Mouse (Mus musculus) heart, postnatal 36 days (tissue): ENCODE results near the gene 1500009C09Rik. TPM values are rescaled to one million over a fixed set of nuclear protein-coding genes. Genes with fewer than 3 reads are reported as not detected.

Experiments
- DNase-seq, 2 experiments: peaks; one replicate each; pipeline ENCODE4 v3.0.0; 2021 to 2022
- intact Hi-C: fragments of 180-260 bp; cut with DNase I; formaldehyde crosslinking; loops from one replicate; pipeline ENCODE4 v1.15.1; 2025
- total RNA-seq, 2 experiments: library from RNA; stranded (reverse); gene quantifications; 2 replicates each; pipeline ENCODE4 v1.2.3; 2021

1500009C09Rik gene
- total RNA-seq, 2 experiments from 2014 or later = not detected

- DNase-seq = no peak
- intact Hi-C loops = no loop called here
Observed at GRCm38 (mm10) chr15:82218778-82219666, 33.2 kb upstream of the 1500009C09Rik start.

GRCm38 (mm10) chr15:82220003-82220675, 32.1 kb upstream of the 1500009C09Rik start:
- DNase-seq = no peak
- intact Hi-C loops = no loop called here

- DNase-seq = no peak
- intact Hi-C loops = no loop called here
Observed at GRCm38 (mm10) chr15:82221104-82221860, 30.9 kb upstream of the 1500009C09Rik start.

- no peak for DNase-seq
- intact Hi-C loops = no loop called here
Observed at GRCm38 (mm10) chr15:82223251-82223650, 28.9 kb upstream of the 1500009C09Rik start.

GRCm38 (mm10) chr15:82223657-82224601, 28.3 kb upstream of the 1500009C09Rik start, which contains the start of gene Tnfrsf13c:
Tnfrsf13c (minus strand) TSS chr15:82224369.
- intact Hi-C loops = no loop called here
- DNase-seq = peak; percentile 32 to 49

- DNase-seq = no peak
- intact Hi-C loops = no loop called here
Observed at GRCm38 (mm10) chr15:82224602-82225215, 27.5 kb upstream of the 1500009C09Rik start.

- DNase-seq = no peak
- intact Hi-C loops = no loop called here
Observed at GRCm38 (mm10) chr15:82225769-82226168, 26.4 kb upstream of the 1500009C09Rik start.

GRCm38 (mm10) chr15:82229542-82230045, 22.6 kb upstream of the 1500009C09Rik start:
- intact Hi-C loops = loop anchor here (5.0 to 10.0 kb wide), 2 partner anchors 47 to 275 kb away; no protein-coding TSS in a partner anchor
- DNase-seq = no peak

- no peak for DNase-seq
- intact Hi-C loops = loop anchor here (5.0 to 10.0 kb wide), 2 partner anchors 48 to 275 kb away; no protein-coding TSS in a partner anchor
Observed at GRCm38 (mm10) chr15:82230098-82230611, 22.0 kb upstream of the 1500009C09Rik start.

- DNase-seq = no peak
Observed at GRCm38 (mm10) chr15:82231100-82231499, 21.1 kb upstream of the 1500009C09Rik start.

GRCm38 (mm10) chr15:82231591-82232378, 20.4 kb upstream of the 1500009C09Rik start:
- DNase-seq = no peak
- intact Hi-C loops = loop anchor here (5.0 to 10.0 kb wide), 2 partner anchors 49 to 277 kb away; no protein-coding TSS in a partner anchor

More at GRCm38 (mm10) chr15:82231100-82231499, 21.1 kb upstream of the 1500009C09Rik start:
- intact Hi-C loops = loop anchor here (5.0 to 10.0 kb wide), 2 partner anchors 49 to 276 kb away; no protein-coding TSS in a partner anchor

- intact Hi-C loops = loop anchor here (5.0 to 10.0 kb wide), 2 partner anchors 50 to 278 kb away; no protein-coding TSS in a partner anchor
- no peak for DNase-seq
Observed at GRCm38 (mm10) chr15:82232651-82233050, 19.5 kb upstream of the 1500009C09Rik start.

- DNase-seq = no peak
- intact Hi-C loops = loop anchor here (1.0 to 10.0 kb wide), 3 partner anchors 97 to 281 kb away; no protein-coding TSS in a partner anchor
Observed at GRCm38 (mm10) chr15:82235661-82236060, 16.5 kb upstream of the 1500009C09Rik start.

GRCm38 (mm10) chr15:82236565-82236964, 15.6 kb upstream of the 1500009C09Rik start:
- intact Hi-C loops = loop anchor here (1.0 to 10.0 kb wide), 3 partner anchors 98 to 282 kb away; no protein-coding TSS in a partner anchor
- DNase-seq = peak; percentile 82 to 86

- intact Hi-C loops = no loop called here
- DNase-seq = no peak
Observed at GRCm38 (mm10) chr15:82243311-82243710, 8.9 kb upstream of the 1500009C09Rik start.

GRCm38 (mm10) chr15:82243742-82244114, 8.5 kb upstream of the 1500009C09Rik start:
- no peak for DNase-seq
- intact Hi-C loops = no loop called here

GRCm38 (mm10) chr15:82244115-82244804, 7.9 kb upstream of the 1500009C09Rik start, which contains the start of gene Cenpm:
Cenpm (minus strand) TSS chr15:82244748.
- peak; percentile 91 to 96 for DNase-seq
- intact Hi-C loops = no loop called here
